Mouse (Mus musculus): ENCODE data around the gene Sik3. TPM values are rescaled to one million over a fixed set of nuclear protein-coding genes. Genes with fewer than 3 reads are reported as not detected.

Gene Sik3
- polyA plus RNA-seq, 1 experiment from 2014 or later = 5.2 TPM

- Histone ChIP-seq H3K9me3 (ENCODE audit: control insufficient read depth, low read length) (no peaks in the 10 kb centered on the region), H3K4me1 (replicated peaks; ENCODE audit: control insufficient read depth, insufficient read depth, low read length) (peaks cover 6% of the 10 kb centered on the region; the same call in 1 of the 2 replicates), H3K27ac (ENCODE audit: low read length) (no peak overlapping the region), H3K4me3 (ENCODE audit: low read length) (no peak overlapping the region), H3K27me3 (ENCODE audit: control insufficient read depth, insufficient read depth, low read depth, low read length) (no peaks in the 10 kb centered on the region), H3K9ac (ENCODE audit: low read length) (no peak overlapping the region), H3K4me2 (ENCODE audit: low read depth, low read length) (no peak overlapping the region), H3K36me3 (ENCODE audit: control insufficient read depth, insufficient read depth, low read length) (peaks cover 13% of the 10 kb centered on the region)
- 36% methylated on average over 11 of the region's 11 CpGs for WGBS
- ATAC-seq (ENCODE audit: low read depth) = no peak
Observed at GRCm38 (mm10) chr9:46215338-46216322, 203.0 kb downstream of the Sik3 start.

- H3K4me1 ChIP-seq (replicated peaks; ENCODE audit: control insufficient read depth, insufficient read depth, low read length) = peaks cover 6% of the 10 kb centered on the region; the same call in 1 of the 2 replicates
- H3K27ac ChIP-seq (ENCODE audit: low read length) = no peak overlapping the region
- no peaks in the 10 kb centered on the region for H3K9me3 ChIP-seq (ENCODE audit: control insufficient read depth, low read length)
- peaks cover 26% of the 10 kb centered on the region for H3K36me3 ChIP-seq (ENCODE audit: control insufficient read depth, insufficient read depth, low read length)
- H3K4me3 ChIP-seq (ENCODE audit: low read length) = no peak overlapping the region
- no peaks in the 10 kb centered on the region for H3K27me3 ChIP-seq (ENCODE audit: control insufficient read depth, insufficient read depth, low read depth, low read length)
- ATAC-seq (ENCODE audit: low read depth) = no peak
- H3K9ac ChIP-seq (ENCODE audit: low read length) = no peak overlapping the region
- H3K4me2 ChIP-seq (ENCODE audit: low read depth, low read length) = no peak overlapping the region
- WGBS = 78% methylated on average over 13 of the region's 13 CpGs
Observed at GRCm38 (mm10) chr9:46216744-46217470, 204.3 kb downstream of the Sik3 start.

- Histone ChIP-seq H3K36me3 (ENCODE audit: control insufficient read depth, insufficient read depth, low read length) (peaks cover 21% of the 10 kb centered on the region), H3K9ac (ENCODE audit: low read length) (no peak overlapping the region)
- WGBS = 56% methylated on average over 9 of the region's 9 CpGs
Observed at GRCm38 (mm10) chr9:46218176-46218575, 205.6 kb downstream of the Sik3 start.

GRCm38 (mm10) chr9:46223090-46223489 lies 210.5 kb downstream of the Sik3 start:
- 76% methylated on average over 6 of the region's 6 CpGs for WGBS
- H3K27me3 ChIP-seq (ENCODE audit: control insufficient read depth, insufficient read depth, low read depth, low read length) = no peaks in the 10 kb centered on the region
- peaks cover 21% of the 10 kb centered on the region for H3K36me3 ChIP-seq (ENCODE audit: control insufficient read depth, insufficient read depth, low read length)
- ATAC-seq (ENCODE audit: low read depth) = no peak
- no peak overlapping the region for H3K27ac ChIP-seq (ENCODE audit: low read length)
- H3K4me1 ChIP-seq (replicated peaks; ENCODE audit: control insufficient read depth, insufficient read depth, low read length) = no peaks in the 10 kb centered on the region
- H3K4me2 ChIP-seq (ENCODE audit: low read depth, low read length) = no peak overlapping the region
- no peak overlapping the region for H3K4me3 ChIP-seq (ENCODE audit: low read length)
- H3K9ac ChIP-seq (ENCODE audit: low read length) = no peak overlapping the region
- H3K9me3 ChIP-seq (ENCODE audit: control insufficient read depth, low read length) = no peaks in the 10 kb centered on the region

More at GRCm38 (mm10) chr9:46218176-46218575, 205.6 kb downstream of the Sik3 start:
- H3K27me3 ChIP-seq (ENCODE audit: control insufficient read depth, insufficient read depth, low read depth, low read length) = no peaks in the 10 kb centered on the region
- ATAC-seq (ENCODE audit: low read depth) = no peak
- no peak overlapping the region for H3K4me2 ChIP-seq (ENCODE audit: low read depth, low read length)
- H3K4me1 ChIP-seq (replicated peaks; ENCODE audit: control insufficient read depth, insufficient read depth, low read length) = peaks cover 6% of the 10 kb centered on the region; the same call in 1 of the 2 replicates
- no peak overlapping the region for H3K27ac ChIP-seq (ENCODE audit: low read length)
- no peak overlapping the region for H3K4me3 ChIP-seq (ENCODE audit: low read length)
- no peaks in the 10 kb centered on the region for H3K9me3 ChIP-seq (ENCODE audit: control insufficient read depth, low read length)

- no peaks in the 10 kb centered on the region for H3K9me3 ChIP-seq (ENCODE audit: control insufficient read depth, low read length)
- H3K4me3 ChIP-seq (ENCODE audit: low read length) = no peak overlapping the region
- no peaks in the 10 kb centered on the region for H3K27me3 ChIP-seq (ENCODE audit: control insufficient read depth, insufficient read depth, low read depth, low read length)
- no peak for ATAC-seq (ENCODE audit: low read depth)
- H3K36me3 ChIP-seq (ENCODE audit: control insufficient read depth, insufficient read depth, low read length) = peaks cover 21% of the 10 kb centered on the region
- H3K4me2 ChIP-seq (ENCODE audit: low read depth, low read length) = no peak overlapping the region
- WGBS = 77% methylated on average over 3 of the region's 3 CpGs
- no peaks in the 10 kb centered on the region for H3K4me1 ChIP-seq (replicated peaks; ENCODE audit: control insufficient read depth, insufficient read depth, low read length)
- H3K27ac ChIP-seq (ENCODE audit: low read length) = no peak overlapping the region
- no peak overlapping the region for H3K9ac ChIP-seq (ENCODE audit: low read length)
Observed at GRCm38 (mm10) chr9:46224101-46224500, 211.5 kb downstream of the Sik3 start.

- 54% methylated on average over 5 of the region's 5 CpGs for WGBS
- Histone ChIP-seq H3K36me3 (ENCODE audit: control insufficient read depth, insufficient read depth, low read length) (peaks cover 14% of the 10 kb centered on the region), H3K4me3 (ENCODE audit: low read length) (no peak overlapping the region), H3K4me2 (ENCODE audit: low read depth, low read length) (no peak overlapping the region), H3K4me1 (replicated peaks; ENCODE audit: control insufficient read depth, insufficient read depth, low read length) (no peaks in the 10 kb centered on the region), H3K27ac (ENCODE audit: low read length) (no peak overlapping the region), H3K9me3 (ENCODE audit: control insufficient read depth, low read length) (no peaks in the 10 kb centered on the region), H3K27me3 (ENCODE audit: control insufficient read depth, insufficient read depth, low read depth, low read length) (no peaks in the 10 kb centered on the region), H3K9ac (ENCODE audit: low read length) (no peak overlapping the region)
- ATAC-seq (ENCODE audit: low read depth) = no peak
Observed at GRCm38 (mm10) chr9:46224945-46225660, 212.5 kb downstream of the Sik3 start.

- no peak overlapping the region for H3K4me3 ChIP-seq (ENCODE audit: low read length)
- WGBS = 78% methylated on average over 3 of the region's 3 CpGs
- no peak overlapping the region for H3K4me2 ChIP-seq (ENCODE audit: low read depth, low read length)
- H3K9me3 ChIP-seq (ENCODE audit: control insufficient read depth, low read length) = no peaks in the 10 kb centered on the region
- H3K27ac ChIP-seq (ENCODE audit: low read length) = no peak overlapping the region
- H3K36me3 ChIP-seq (ENCODE audit: control insufficient read depth, insufficient read depth, low read length) = no peaks in the 10 kb centered on the region; the same call in none of the 2 replicates
- H3K9ac ChIP-seq (ENCODE audit: low read length) = no peak overlapping the region
- no peaks in the 10 kb centered on the region for H3K27me3 ChIP-seq (ENCODE audit: control insufficient read depth, insufficient read depth, low read depth, low read length)
- ATAC-seq (ENCODE audit: low read depth) = no peak
- H3K4me1 ChIP-seq (replicated peaks; ENCODE audit: control insufficient read depth, insufficient read depth, low read length) = 0 out of 2 replicates have a peak, but pooled peaks cover 5% of the 10 kb centered on the region
Observed at GRCm38 (mm10) chr9:46227064-46227614, 214.5 kb downstream of the Sik3 start.

GRCm38 (mm10) chr9:46228491-46228890 lies 215.9 kb downstream of the Sik3 start, which contains the start of gene Apoa1:
TSS of gene Apoa1 (plus strand) at chr9:46228580.
- 0 out of 2 replicates have a peak, but pooled peaks cover 5% of the 10 kb centered on the region for H3K4me1 ChIP-seq (replicated peaks; ENCODE audit: control insufficient read depth, insufficient read depth, low read length)
- H3K9me3 ChIP-seq (ENCODE audit: control insufficient read depth, low read length) = no peaks in the 10 kb centered on the region
- H3K36me3 ChIP-seq (ENCODE audit: control insufficient read depth, insufficient read depth, low read length) = no peaks in the 10 kb centered on the region
- H3K4me3 ChIP-seq (ENCODE audit: low read length) = no peak within 1 kb of the TSS
- H3K4me2 ChIP-seq (ENCODE audit: low read depth, low read length) = no peak within 1 kb of the TSS
- H3K9ac ChIP-seq (ENCODE audit: low read length) = no peak within 1 kb of the TSS
- no peak within 1 kb of the TSS for H3K27ac ChIP-seq (ENCODE audit: low read length)
- no peaks in the 10 kb centered on the region for H3K27me3 ChIP-seq (ENCODE audit: control insufficient read depth, insufficient read depth, low read depth, low read length)
- ATAC-seq (ENCODE audit: low read depth) = no peak
- 43% methylated on average over 9 of the region's 9 CpGs for WGBS
